Comparison of ENCODE assay signal across 12 mouse cellular contexts in genomic region chr4:66215170-66215618, GRCm38 (mm10).
DNase-seq lines count a peak whose midpoint lies in the region; ATAC-seq and TF ChIP-seq lines count a peak whose summit lies in the region.
"Had no signal": no experiment of that assay in that cellular context is flagged by ENCODE, and none has a peak within 500 bp of the region (broad histone marks: within the 10 kb centered on the region; RNA-seq: fewer than 3 reads in every experiment).

No protein-coding gene starts in this region.

- intact Hi-C loops in left cerebral cortex, postnatal 4 days (cut with DNase I) = no loop called here
- intact Hi-C loops in heart, postnatal 36 days (cut with DNase I) = no loop called here

- H3K4me2 ChIP-seq in lung, postnatal 0 days (replicated peaks; ENCODE audit: low read depth, low read length) = no peak overlapping the region
- H3K4me2 ChIP-seq: liver, embryonic 15.5 days had no signal

- DNase-seq in left cerebral cortex, postnatal 4 days = peak; percentile 80
- no peak for DNase-seq in left cerebral cortex, adult 18-20 months (ENCODE audit: low spot score in 2 of 2)
- DNase-seq in cerebellum, postnatal 14 days = peak; percentile 74 to 77
- peak; percentile 22 for DNase-seq in heart, postnatal 36 days
- peak; percentile 78 for DNase-seq in retina, postnatal 1 day
- DNase-seq in adrenal gland, adult 8-10 months = no peak
- DNase-seq in lung, postnatal 0 days (ENCODE audit: low spot score) = no peak
- DNase-seq in B cell, adult 2 months = no peak
- DNase-seq: right cerebral cortex, postnatal 25 days; thymus, adult 18-20 months had no signal

- no peaks in the 10 kb centered on the region for H3K36me3 ChIP-seq in lung, postnatal 0 days (ENCODE audit: insufficient read depth, low read length)
- H3K36me3 ChIP-seq: liver, embryonic 15.5 days had no signal

- no peaks in the 10 kb centered on the region for H3K9me3 ChIP-seq in lung, postnatal 0 days (ENCODE audit: low read length)
- H3K9me3 ChIP-seq: liver, embryonic 15.5 days had no signal

- no peak for TF ChIP-seq EP300 in lung, postnatal 0 days (IDR thresholded peaks at IDR 0.05)

- no peaks in the 10 kb centered on the region for H3K4me1 ChIP-seq in lung, postnatal 0 days (ENCODE audit: insufficient read depth, low read depth, low read length)
- H3K4me1 ChIP-seq: liver, embryonic 15.5 days had no signal

- H3K27me3 ChIP-seq in lung, postnatal 0 days (replicated peaks; ENCODE audit: insufficient read depth, low read length) = no peaks in the 10 kb centered on the region
- H3K27me3 ChIP-seq: liver, embryonic 15.5 days had no signal

- no peak overlapping the region for H3K27ac ChIP-seq in lung, postnatal 0 days (ENCODE audit: low read length)
- H3K27ac ChIP-seq: liver, embryonic 15.5 days had no signal

- no peak overlapping the region for H3K9ac ChIP-seq in lung, postnatal 0 days (replicated peaks; ENCODE audit: low read depth)
- H3K9ac ChIP-seq: liver, embryonic 15.5 days had no signal

- TF ChIP-seq CTCF in lung, postnatal 0 days (IDR thresholded peaks at IDR 0.05) = no peak

- H3K4me3 ChIP-seq in lung, postnatal 0 days (ENCODE audit: low read depth, low read length) = no peak overlapping the region
- H3K4me3 ChIP-seq: liver, embryonic 15.5 days had no signal

- 69% methylated on average over 9 of the region's 9 CpGs for WGBS in lung, postnatal 0 days

- no peak for ATAC-seq in lung, postnatal 0 days
- ATAC-seq: activated CD4-positive, CD25-positive, alpha-beta regulatory T cell, adult 4 months had no signal

Comparison
In these comparisons a context has a peak if more than half of its experiments do, and no peak if none do; other contexts are left out.
1. DNase-seq: peak in left cerebral cortex, postnatal 4 days (single experiment), cerebellum, postnatal 14 days (2 of 2), heart, postnatal 36 days (2 of 2) and retina, postnatal 1 day (single experiment); none in left cerebral cortex, adult 18-20 months (0 of 2), adrenal gland, adult 8-10 months (single experiment), lung, postnatal 0 days (single experiment) and B cell, adult 2 months (0 of 2).